Mouse (Mus musculus) brain, embryonic 18.5 days (tissue): ENCODE data around the gene Hcst.

Experiments
- DNase-seq: peaks from one replicate; pipeline ENCODE4 v3.0.0-alpha.2; 2012; ENCODE audit warnings: low read depth, low spot score

The Hcst gene

DNA sequence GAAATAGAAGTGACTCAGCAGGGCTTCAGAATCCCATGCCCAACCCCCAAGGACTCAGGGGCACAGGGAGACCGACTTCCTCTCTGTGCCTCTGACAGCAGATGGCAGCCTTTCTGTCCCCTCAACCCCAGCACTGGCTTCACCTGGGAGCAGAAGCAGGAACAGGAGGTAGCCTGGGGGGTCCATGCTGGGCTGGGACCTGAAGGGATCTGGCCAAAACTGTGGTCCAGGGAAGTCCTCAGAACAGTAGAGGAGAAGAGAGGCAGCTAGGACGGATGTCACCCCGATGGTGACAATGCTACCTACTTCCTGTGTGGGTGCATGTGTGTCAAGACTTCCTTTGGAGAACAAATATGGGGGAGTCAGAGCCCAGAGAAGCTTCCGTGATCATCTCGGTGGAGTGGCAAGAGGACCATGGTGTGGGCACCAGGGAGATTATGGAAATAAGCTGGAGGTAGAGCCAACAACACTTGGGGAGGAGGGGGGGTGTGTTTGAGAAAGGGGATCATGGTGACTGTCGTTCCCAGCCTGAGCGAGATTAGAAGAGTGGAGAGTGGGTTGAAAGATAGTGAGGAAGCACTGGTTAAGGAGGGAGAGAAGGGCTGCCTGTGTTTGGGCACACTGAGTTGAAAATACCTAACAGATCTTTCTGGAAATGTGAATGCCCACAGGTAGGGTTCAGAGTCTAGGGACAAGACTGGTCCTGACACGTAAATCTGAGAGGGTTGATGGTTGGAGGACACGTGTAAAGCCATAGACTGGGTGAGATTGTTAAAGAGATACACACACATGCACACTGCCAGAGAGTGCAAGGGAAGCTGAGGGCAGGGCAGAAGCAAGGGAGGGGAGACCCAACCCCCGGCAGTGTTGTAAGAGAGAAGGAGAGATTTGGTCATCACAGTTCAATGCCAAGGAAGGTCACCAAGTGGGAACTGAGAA is at the start of gene Hcst:
Gene Hcst, minus strand, starts transcription at position 294 of the 939 bp plus-strand sequence.
- no peak for DNase-seq

DNA sequence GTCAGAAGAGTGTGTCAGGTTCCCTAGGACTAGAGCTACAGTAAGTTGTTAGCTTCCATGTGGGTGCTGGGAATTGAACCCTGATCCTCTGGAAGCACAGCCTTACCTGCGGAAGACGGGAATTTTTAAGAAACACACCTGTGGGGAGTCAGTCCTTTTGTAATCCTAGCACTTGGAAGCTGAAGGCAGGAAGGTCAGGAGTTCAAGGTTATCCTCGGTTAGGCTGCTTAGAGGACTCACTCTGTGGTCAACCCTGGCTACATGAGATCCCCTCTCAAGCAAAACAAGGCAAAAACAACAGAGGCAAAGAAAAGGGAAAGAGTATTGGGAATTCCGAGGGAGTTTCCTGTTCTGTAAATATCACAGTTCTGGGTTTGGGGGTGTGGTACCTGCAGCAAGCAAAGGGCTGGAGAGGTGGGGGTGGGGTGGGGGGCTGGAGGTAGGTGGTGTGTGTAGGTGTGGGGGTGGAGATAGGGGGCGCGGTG is 45.2 kb upstream of the Hcst start:
- no peak for DNase-seq

DNA sequence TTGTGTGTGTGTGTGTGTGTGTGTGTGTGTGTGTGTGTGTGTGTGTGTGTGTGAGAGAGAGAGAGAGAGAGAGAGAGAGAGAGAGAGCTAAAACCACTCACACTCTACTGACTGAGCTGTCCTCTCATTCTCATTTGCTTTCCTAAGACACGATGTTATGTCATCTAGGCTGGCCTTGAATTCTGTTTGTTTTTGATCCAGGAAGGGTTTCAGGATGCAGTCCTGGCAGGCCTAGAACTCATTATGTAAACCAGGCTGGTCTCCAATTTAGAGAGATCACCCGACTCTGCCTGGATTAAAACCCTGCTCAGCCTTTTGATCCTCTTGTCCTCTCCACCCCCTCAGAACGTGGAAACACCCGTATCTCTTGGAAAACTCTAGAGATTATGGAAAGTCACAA is 44.3 kb upstream of the Hcst start:
- DNase-seq: no peak

DNA sequence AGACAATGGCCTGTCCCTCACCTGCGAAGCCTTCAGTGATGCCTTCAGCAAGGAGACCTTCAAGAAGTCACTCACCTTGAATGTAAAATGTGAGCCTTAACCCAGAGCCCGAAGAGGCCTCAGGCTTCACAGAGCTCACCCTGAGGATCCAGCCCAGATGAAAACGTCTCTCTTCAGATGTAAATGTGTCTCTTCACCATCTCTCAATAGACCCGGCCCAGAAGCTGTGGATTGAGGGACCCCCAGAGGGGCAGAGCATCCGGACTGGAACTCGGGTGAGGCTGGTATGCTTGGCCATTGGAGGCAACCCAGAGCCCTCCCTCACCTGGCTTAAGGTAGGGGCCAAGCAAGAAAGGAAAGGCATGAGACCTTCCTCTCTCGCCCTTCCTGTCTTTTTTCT is 43.9 kb upstream of the Hcst start:
- no peak for DNase-seq

DNA sequence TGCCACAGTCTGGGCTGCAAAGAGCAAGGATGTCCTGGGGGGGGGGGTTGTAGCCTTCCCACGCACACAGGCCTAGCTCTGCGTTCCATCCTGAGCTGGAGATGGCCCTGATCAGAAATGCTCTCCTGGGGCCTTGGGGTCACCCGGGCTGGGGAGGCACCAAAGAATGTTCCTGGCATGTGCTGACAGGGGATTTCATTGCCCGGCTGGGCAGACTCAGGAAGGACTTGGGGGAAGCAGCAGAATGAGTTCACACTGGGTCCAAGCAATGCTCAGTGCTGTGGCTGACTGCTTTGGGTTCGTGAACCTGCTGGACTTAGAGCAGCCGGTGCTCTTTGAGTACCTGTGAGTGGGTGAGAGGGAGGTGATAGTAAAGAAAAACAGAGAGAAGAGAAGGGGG is 39.8 kb upstream of the Hcst start:
- no peak for DNase-seq

DNA sequence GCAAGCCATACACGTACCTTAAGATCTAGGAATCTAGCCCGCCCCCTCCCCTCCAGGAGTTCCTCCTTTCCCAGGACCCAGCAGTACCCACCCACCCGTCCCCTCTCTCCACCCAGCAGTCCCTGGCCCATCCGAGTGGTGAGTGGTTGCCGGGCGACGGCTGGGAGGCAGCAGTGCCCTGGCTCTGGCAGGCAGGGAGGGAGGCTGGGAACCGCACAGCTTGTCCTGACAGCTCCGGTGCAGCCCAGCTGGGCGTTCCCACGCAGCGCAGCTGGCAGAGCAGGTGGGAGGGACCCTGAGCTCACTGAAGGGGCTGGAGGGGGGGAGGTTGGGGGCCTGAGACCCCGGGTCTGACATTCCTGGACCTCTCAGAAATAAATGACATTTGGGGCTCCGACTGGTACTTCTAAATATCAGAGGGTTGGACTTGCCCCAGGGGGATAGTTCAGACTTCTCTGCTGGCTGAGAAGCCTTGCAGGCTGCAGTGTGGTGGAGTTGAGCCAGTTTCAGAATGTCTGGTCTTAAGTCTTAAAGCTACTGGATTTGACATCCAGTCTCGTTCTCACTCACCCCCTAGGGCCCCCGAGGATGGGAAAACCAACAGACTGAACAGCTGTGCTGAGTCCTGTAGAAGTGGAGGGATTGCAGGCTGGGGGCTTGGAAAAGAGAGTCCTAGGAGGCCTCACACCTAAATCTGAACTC is 38.1 kb upstream of the Hcst start, which contains the start of the genes Kirrel2 and Nphs1:
Gene Kirrel2, minus strand, starts transcription at position 62 of the 702 bp plus-strand sequence.
Gene Nphs1, plus strand, starts transcription at position 687 of the 702 bp plus-strand sequence.
- no peak for DNase-seq

DNA sequence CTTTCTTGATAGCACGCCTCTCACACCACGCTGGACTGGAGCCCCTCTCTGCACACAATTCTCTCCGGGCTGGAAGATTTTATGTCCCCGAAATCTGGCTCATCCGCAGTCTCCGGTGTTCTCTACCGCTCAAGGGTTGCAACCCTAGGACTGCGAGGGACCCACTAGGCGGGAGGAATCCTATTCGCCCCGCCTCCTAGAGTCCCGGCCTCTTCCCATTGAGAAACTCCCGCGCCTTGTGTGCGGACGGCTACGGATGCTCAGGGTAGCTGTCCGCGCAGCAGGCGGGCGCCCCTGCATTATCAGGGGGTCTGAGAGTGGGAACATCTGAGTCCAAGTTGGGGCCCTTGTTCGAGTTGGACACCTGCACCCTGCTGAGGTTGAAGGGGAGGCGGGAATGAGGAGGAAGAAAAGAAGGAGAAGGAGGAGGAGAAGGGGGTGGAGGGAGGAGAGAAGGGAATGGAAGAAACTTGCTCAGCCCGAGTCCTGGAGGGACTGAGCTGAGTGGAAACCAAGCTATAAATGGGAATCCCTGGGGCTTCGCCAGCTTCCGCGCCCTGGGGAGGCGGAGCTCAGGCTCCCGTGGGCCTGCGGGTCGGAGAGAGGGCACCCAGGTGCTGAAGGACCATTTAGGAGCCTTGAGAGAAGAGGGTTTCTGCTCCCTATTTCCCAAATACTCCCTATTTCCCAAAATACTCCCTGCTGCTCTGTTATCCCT is 37.4 kb upstream of the Hcst start:
- DNase-seq: no peak

DNA sequence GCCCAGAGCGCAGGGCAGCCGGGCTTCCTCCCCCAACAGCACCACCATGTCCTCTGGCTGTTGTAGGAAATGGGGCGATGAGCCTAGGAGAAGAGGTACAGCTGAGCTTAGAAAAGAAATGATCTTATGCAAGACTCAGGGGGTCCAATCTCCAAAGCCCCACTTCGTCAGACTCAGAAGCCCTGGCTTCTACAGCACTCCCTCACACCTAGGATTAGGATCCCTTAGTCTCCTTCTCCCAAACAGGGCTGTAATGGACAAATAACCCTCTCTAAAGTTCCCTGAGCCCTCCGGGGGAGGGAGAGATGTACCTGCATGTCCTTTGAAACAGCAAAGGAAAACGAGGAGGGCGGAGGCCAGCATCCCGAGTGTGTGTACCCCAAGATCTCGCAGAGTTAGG is 36.8 kb upstream of the Hcst start:
- no peak for DNase-seq

DNA sequence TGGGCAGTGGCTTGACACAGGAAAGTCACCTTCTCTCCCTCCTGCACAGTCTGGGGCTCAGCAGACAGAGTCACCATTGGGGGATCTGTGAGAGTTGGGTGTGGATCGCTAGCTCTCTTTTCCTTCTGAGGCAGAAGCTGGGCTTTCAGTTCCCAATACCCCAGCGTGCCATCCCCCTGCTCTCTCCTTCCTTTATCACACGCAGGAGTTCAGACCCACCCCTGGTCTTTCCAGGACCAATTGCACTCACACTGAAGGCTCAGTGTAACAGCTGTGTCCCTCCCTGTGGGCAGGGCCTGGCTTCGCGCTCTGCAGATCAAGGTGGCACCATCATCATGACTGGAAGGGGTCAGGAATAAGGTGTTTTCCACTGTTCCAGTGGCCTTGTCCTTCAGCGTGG is 34.6 kb upstream of the Hcst start:
- DNase-seq: no peak

DNA sequence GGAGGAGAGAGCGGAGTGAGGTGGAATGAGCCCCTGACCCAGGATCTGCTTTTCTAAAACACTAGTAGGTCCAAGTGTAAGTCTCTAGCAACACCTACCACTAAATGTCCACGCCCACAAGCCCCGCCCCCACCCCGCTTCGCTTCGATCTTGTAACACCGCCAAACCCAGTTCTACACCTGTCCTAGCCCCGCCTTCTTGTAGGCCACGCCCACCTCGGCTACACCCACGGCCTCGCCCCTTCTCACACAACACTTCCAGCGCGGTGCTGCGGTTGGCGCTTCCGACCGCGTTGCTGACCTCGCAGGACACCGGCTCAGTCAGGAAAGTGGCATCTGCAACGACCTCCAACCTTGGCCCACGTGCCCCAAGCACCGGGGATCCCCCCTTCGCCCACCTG is 34.1 kb upstream of the Hcst start:
- no peak for DNase-seq

DNA sequence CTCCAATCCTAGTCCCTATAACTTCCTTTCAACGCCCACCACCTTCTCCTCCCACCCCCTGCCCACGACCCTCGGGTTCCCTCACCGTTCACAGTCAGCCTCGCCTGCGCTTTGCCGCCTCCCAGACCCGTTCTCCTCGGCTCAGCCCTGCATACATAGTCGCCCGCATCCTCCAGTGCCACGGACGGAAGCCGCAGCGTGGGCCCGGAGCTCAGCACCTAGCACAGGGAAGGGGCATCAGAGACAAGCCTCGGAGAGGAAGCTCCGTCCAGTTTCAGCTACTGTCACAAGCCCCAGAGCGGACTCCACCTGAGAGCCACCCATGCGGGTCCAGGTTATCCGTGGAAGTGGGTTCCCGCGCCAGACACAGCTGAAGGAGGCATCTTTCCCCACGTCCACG is 33.7 kb upstream of the Hcst start:
- DNase-seq: no peak

DNA sequence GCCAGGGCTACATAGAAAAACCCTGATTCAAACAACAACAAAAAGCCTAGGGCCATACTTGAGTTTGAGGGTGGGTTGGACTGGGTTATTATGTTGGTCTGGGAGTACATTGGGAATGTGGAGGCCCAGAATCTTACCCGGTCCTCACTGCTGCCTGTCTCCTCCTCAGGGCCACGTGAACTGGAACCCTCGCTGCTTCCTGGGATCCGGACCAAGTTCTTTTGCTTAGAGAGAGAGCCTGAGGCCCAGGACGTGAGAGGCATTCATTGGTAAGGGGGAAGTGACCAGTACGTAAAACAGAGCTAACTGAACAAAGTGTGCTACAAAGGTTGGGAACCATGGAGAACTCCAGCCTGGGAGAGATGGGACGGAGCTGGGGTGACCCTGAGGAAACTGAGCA is 30.6 kb upstream of the Hcst start:
- DNase-seq: no peak

DNA sequence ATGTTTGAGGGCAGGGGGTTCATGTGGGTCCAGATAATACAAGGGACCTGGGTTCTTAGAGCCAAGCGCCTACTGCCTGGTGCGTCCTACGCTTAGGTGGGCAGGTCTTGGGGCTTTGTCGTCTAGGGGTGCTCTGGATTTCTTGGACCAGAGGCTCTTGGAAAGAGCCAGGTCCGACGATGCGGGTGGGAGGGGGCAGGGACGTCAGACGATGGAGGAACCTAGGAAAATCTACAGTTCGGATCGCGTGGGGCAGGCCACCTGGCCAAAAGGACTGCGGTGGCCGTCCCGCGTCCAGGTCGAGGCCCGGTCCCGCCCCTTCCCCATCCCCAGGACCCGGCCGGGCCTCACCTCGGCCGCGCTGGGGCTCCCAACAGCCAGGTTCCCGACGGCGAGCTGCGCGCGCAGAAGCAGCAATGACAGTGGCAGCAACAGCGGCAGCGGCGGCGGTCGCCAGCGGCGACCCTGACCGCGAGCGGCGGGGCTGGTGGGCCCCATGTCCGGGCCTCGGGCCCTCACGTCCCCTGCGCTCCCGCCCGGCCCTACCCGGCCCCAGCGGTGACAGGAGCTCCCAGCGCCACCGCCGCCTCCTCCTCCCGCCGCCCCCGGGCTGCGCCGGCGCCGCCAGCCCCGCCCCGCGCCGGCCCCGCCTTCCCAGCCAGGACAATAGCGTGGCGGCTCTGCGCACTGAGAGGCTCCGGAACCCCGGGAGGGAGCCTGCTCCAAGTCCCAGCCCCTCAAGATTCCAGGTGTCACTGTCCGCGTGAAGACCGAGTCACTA is 25.5 kb upstream of the Hcst start, which contains the start of gene Aplp1:
Gene Aplp1, minus strand, starts transcription at position 565 of the 781 bp plus-strand sequence.
- no peak for DNase-seq

DNA sequence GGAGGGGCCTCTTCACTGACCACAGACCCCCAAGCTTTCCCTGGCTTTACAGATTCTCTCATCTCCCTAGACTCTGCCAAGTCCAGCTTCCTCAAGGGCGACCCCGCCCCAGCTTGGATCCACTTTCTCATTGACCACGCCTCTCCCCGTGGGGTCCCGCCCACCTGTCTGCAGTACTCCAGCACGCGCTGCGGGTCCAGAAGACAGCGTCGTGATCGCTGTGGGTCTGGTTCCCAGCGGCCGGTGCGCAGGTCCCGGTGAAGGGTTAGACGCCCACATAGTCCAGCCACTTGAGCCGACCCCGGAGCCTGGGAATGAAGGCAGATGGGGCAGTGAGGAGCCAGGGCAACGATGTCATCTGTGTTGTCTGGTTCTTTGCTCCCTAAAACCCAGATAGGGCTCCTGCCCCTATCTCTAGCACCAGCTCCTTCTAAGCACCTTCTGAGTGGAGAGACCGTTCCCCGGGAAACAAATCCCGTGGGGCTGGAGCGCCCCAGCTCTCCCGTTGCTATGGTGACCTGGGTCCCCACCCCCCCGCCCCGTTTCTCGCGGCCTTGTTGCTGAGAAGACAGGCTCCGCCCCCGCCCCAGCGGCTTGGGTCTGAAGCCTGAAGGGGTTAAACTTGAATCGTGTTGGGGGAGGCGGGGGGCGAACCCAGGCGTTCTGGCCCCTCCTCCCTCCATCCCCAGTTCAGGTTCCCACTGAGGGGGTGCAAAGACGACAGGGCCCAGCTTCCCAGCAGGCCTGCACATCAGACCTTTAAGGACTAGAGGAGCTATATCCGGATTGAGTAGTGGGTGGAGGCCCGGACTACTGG is 24.7 kb upstream of the Hcst start:
- DNase-seq: peak; percentile 85

DNA sequence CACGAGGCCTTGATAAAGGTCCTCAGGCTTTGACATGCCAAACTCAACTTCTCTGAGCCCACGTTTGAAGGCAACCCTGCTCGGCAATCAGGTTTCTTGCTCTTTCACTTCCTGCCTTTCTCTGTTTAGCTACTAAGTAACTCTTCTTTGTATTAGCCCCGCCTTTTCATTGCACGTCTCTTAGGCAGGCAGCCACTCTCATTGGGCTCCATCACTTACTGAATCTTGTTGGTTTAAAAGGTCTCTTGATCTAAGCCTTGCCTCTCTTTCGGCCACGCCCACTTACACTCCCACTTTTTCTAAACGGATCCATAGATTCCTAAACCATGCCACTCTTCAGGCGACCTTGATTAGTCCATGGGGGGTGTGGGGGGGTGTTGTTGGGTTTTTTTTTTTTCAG is 24.0 kb upstream of the Hcst start:
- no peak for DNase-seq

DNA sequence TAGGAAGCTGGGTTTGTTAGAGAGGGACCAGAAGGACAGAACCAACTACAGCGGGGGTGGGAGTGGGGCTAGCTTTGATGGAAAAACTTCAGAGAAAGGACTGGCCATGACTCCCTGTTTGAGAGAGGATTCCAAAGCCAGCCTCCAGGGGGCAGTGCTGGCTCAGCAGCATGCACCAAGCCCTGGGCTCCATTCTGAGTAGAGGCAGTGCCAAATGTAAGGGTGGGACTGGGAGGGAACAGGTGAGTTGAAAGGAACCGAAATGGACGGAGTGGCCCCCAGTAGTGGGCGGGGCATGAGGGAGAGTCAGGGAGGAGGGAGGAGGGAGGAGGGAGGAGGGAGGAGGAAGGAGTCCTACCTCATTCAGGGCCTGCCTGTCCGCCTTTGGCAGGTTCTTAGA is 21.0 kb upstream of the Hcst start:
- no peak for DNase-seq

DNA sequence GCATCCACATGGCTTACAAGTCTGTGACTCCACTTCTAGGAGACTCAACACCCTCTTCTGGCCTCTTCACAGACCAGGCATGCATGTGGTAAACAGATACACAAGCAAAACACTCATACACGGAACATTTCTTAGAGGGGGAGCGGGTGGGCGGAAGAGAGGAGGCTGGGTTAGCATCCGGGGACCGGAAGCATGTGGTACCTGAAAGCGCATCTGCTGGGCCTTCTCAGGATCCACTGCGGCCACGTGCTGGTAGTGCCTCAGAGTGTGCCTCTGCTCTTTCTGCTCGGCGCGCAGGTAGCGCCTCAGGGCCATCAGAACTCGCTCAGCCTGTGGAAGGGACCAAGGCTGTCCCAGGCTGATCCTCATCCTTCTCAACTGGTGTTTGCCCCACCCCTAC is 20.1 kb upstream of the Hcst start:
- DNase-seq: no peak

DNA sequence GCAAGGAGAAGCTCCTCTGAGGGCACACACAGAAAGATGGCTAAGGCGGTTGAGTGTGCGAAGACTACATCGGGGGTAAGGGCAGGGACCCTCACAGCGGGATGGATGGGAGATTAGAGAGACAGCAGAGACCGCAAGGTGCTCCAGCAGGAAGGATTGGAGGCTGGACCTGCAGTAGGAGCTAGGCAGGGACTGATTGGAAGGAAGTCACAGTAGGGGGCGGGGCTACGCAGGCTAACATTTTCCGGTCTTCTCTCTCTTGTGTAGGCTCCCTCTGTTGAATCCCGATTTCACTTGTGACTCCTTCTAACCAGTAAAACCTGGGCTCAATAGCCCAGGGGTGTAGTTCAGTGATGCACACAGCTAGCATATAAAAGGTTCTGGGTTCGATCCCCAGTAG is 17.2 kb upstream of the Hcst start:
- no peak for DNase-seq

DNA sequence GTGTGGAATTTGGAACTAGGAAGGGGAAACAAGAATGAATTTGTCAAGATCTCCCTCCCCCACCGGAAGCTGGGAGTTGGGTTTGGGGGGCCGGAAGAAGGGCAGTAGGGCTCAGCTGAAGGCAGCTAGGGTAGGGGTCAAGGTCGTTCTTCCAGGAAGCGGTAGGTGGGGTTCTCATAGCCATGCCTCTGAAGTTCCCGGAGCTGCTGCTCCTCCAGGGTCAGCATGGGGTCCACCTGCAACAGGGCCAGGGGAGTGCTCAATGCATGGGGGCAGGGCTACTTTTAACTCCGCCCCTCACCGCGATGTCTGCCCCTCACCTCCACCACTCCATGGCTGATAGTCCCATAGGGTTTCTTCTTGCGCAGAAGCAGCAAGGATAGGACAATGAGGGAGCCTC is 15.5 kb upstream of the Hcst start:
- DNase-seq: no peak

DNA sequence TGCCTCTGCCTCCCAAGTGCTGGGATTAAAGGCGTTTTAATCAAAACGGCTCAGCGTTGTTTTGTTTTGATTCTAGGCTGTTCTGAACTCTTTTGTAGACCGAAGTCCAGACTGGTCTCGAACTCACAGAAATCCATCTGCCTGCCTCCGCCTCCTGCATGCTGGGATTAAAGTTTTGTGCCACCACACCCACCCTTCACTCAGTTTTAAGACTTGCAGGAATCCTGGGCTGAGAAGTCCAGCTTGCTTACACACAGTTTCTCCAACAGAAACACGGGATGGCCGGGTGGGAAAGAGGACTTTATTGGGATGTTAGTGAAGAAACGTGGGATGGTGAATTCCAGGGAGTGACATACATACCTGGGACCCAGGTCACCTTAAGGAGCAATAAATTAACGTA is 15.0 kb upstream of the Hcst start:
- no peak for DNase-seq
